ENCODE assay signal across 8 mouse cellular contexts in genomic region chr6:134641738-134642446, GRCm38 (mm10). TPM values are rescaled to one million over a fixed set of nuclear protein-coding genes. Genes with fewer than 3 reads are reported as not detected.
DNase-seq lines count a peak whose midpoint lies in the region; ATAC-seq and TF ChIP-seq lines count a peak whose summit lies in the region.

No protein-coding gene starts in this region.

- H3K4me1 ChIP-seq in heart, postnatal 0 days (ENCODE audit: control insufficient read depth, insufficient read depth) = no peaks in the 10 kb centered on the region
- no peaks in the 10 kb centered on the region; the same call in 1 of the 2 replicates for H3K4me1 ChIP-seq in embryonic facial prominence, embryonic 11.5 days (ENCODE audit: control insufficient read depth, insufficient read depth, low read length)
- peaks cover 9% of the 10 kb centered on the region; the same call in 1 of the 2 replicates for H3K4me1 ChIP-seq in limb, embryonic 10.5 days
- H3K4me1 ChIP-seq in midbrain, embryonic 16.5 days (ENCODE audit: control insufficient read depth, insufficient read depth, low read length) = peaks cover 8% of the 10 kb centered on the region; the same call in 1 of the 2 replicates

- H3K36me3 ChIP-seq in heart, postnatal 0 days (replicated peaks; ENCODE audit: control insufficient read depth, insufficient read depth, low read length) = peaks cover 12% of the 10 kb centered on the region
- H3K36me3 ChIP-seq in embryonic facial prominence, embryonic 11.5 days (replicated peaks; ENCODE audit: control insufficient read depth, insufficient read depth, low read depth, low read length) = no peaks in the 10 kb centered on the region
- no peaks in the 10 kb centered on the region; the same call in 1 of the 2 replicates for H3K36me3 ChIP-seq in limb, embryonic 10.5 days
- peaks cover 4% of the 10 kb centered on the region for H3K36me3 ChIP-seq in midbrain, embryonic 16.5 days (ENCODE audit: control insufficient read depth, insufficient read depth, low read length)

- DNase-seq in heart, postnatal 0 days (ENCODE audit: low spot score) = no peak
- DNase-seq in heart, adult 11 months = no peak
- no peak for DNase-seq in embryonic facial prominence, embryonic 11.5 days (ENCODE audit: low spot score)
- DNase-seq in limb, embryonic 10.5 days (ENCODE audit: low spot score) = no peak
- no peak for DNase-seq in cerebellum, adult 18-20 months
- no peak for DNase-seq in left cerebral cortex, postnatal 4 days
- DNase-seq in spleen, adult 18-20 months = no peak

- no peak overlapping the region for H3K27ac ChIP-seq in heart, postnatal 0 days (ENCODE audit: low read depth)
- no peak overlapping the region for H3K27ac ChIP-seq in embryonic facial prominence, embryonic 11.5 days (replicated peaks; ENCODE audit: low read depth, low read length)
- no peak overlapping the region for H3K27ac ChIP-seq in limb, embryonic 10.5 days
- H3K27ac ChIP-seq in midbrain, embryonic 16.5 days (ENCODE audit: low read length) = no peak overlapping the region

- peak overlapping the region; percentile 82 for H3K4me3 ChIP-seq in heart, postnatal 0 days (ENCODE audit: low read depth, low read length)
- peak overlapping the region; percentile 87 for H3K4me3 ChIP-seq in embryonic facial prominence, embryonic 11.5 days (ENCODE audit: low read depth, low read length)
- H3K4me3 ChIP-seq in limb, embryonic 10.5 days = peak overlapping the region; percentile 98
- peak overlapping the region; percentile 78 for H3K4me3 ChIP-seq in midbrain, embryonic 16.5 days (ENCODE audit: low read depth, low read length)

- no peaks in the 10 kb centered on the region for H3K9me3 ChIP-seq in heart, postnatal 0 days (replicated peaks; ENCODE audit: control insufficient read depth, low read length)
- no peaks in the 10 kb centered on the region for H3K9me3 ChIP-seq in embryonic facial prominence, embryonic 11.5 days (replicated peaks; ENCODE audit: control insufficient read depth, low read length)
- H3K9me3 ChIP-seq in limb, embryonic 10.5 days (replicated peaks) = no peaks in the 10 kb centered on the region
- H3K9me3 ChIP-seq in midbrain, embryonic 16.5 days (replicated peaks; ENCODE audit: control insufficient read depth, low read length, poor library complexity, severe bottlenecking) = no peaks in the 10 kb centered on the region

- WGBS in heart, postnatal 0 days = 69% methylated on average over 9 of the region's 9 CpGs
- WGBS in embryonic facial prominence, embryonic 11.5 days = 76% methylated on average over 9 of the region's 9 CpGs
- WGBS in limb, embryonic 10.5 days = 73% methylated on average over 9 of the region's 9 CpGs
- WGBS in midbrain, embryonic 16.5 days = 78% methylated on average over 9 of the region's 9 CpGs

- intact Hi-C loops in left cerebral cortex, postnatal 4 days (cut with DNase I) = no loop called here

- peak overlapping the region; percentile 85 for H3K4me2 ChIP-seq in heart, postnatal 0 days (ENCODE audit: low read depth, low read length)
- peak overlapping the region; percentile 79 for H3K4me2 ChIP-seq in embryonic facial prominence, embryonic 11.5 days (ENCODE audit: low read depth, low read length)
- peak overlapping the region; percentile 67 for H3K4me2 ChIP-seq in midbrain, embryonic 16.5 days (ENCODE audit: low read length)

- no peaks in the 10 kb centered on the region for H3K27me3 ChIP-seq in heart, postnatal 0 days (ENCODE audit: control insufficient read depth, insufficient read depth, low read length)
- no peaks in the 10 kb centered on the region for H3K27me3 ChIP-seq in embryonic facial prominence, embryonic 11.5 days (ENCODE audit: control insufficient read depth, insufficient read depth, low read length)
- no peaks in the 10 kb centered on the region for H3K27me3 ChIP-seq in limb, embryonic 10.5 days (ENCODE audit: low read depth, poor library complexity, severe bottlenecking)
- H3K27me3 ChIP-seq in midbrain, embryonic 16.5 days (ENCODE audit: control insufficient read depth, insufficient read depth, low read depth, low read length) = no peaks in the 10 kb centered on the region

- ATAC-seq in heart, postnatal 0 days (ENCODE audit: insufficient read depth, low read depth) = no peak
- ATAC-seq in embryonic facial prominence, embryonic 11.5 days (replicated peaks; ENCODE audit: insufficient number of reproducible peaks, low FRiP score, low TSS enrichment, low read depth) = no peak
- no peak for ATAC-seq in midbrain, embryonic 16.5 days

- H3K9ac ChIP-seq in heart, postnatal 0 days (replicated peaks; ENCODE audit: low read depth, low read length) = peak overlapping the region; percentile 79
- no peak overlapping the region for H3K9ac ChIP-seq in embryonic facial prominence, embryonic 11.5 days (replicated peaks; ENCODE audit: low read length)
- peak overlapping the region; percentile 91 for H3K9ac ChIP-seq in midbrain, embryonic 16.5 days (ENCODE audit: low read depth, low read length)

- TF ChIP-seq EP300 in heart, postnatal 0 days (IDR thresholded peaks at IDR 0.05; ENCODE audit: low read depth) = no peak

- TF ChIP-seq CTCF in heart, postnatal 0 days (IDR thresholded peaks at IDR 0.05; ENCODE audit: low read depth) = no peak

RNA-seq across cellular contexts. Expression of gene Borcs5, which starts 2.6 kb away (rescaled TPM):
- total RNA-seq in heart, postnatal 0 days (2014; rRNA removed; ENCODE audit: low replicate concordance) = 22.6 and 27.9 TPM in 2 replicates
- 18.6 and 19.2 TPM in 2 replicates for polyA plus RNA-seq in heart, postnatal 0 days (2015; fragmentation: Nextera tagmentation; extraction: Ambion mirVana)
- polyA plus RNA-seq in embryonic facial prominence, embryonic 11.5 days (2014; fragmentation: Nextera tagmentation; extraction: Ambion mirVana) = 19.6 and 20.9 TPM in 2 replicates
- polyA plus RNA-seq in limb, embryonic 10.5 days (2016; fragmentation: Nextera tagmentation; extraction: Ambion mirVana) = 14.8 and 18.0 TPM in 2 replicates
- polyA plus RNA-seq in midbrain, embryonic 16.5 days (2015; fragmentation: Nextera tagmentation; extraction: Ambion mirVana) = 45.3 and 46.2 TPM in 2 replicates
- total RNA-seq in left cerebral cortex, postnatal 4 days (2021) = 10 to 100 TPM; 19.0 to 21.3 TPM

RNA-seq across cellular contexts. Expression of gene Mansc1, which starts 9.6 kb away (rescaled TPM):
- 8.8 and 17.0 TPM in 2 replicates for total RNA-seq in heart, postnatal 0 days (2014; rRNA removed; ENCODE audit: low replicate concordance)
- polyA plus RNA-seq in heart, postnatal 0 days (2015; fragmentation: Nextera tagmentation; extraction: Ambion mirVana) = 7.3 and 7.4 TPM in 2 replicates
- 0.39 and 0.68 TPM in 2 replicates for polyA plus RNA-seq in embryonic facial prominence, embryonic 11.5 days (2014; fragmentation: Nextera tagmentation; extraction: Ambion mirVana)
- polyA plus RNA-seq in limb, embryonic 10.5 days (2016; fragmentation: Nextera tagmentation; extraction: Ambion mirVana) = 0.33 and 0.51 TPM in 2 replicates
- polyA plus RNA-seq in midbrain, embryonic 16.5 days (2015; fragmentation: Nextera tagmentation; extraction: Ambion mirVana) = 1.0 and 1.2 TPM in 2 replicates
- 1 to 10 TPM; 1.7 to 2.0 TPM for total RNA-seq in left cerebral cortex, postnatal 4 days (2021)
